Mouse (Mus musculus): Measurements from ENCODE around the gene Dll3. TPM values are rescaled to one million over a fixed set of nuclear protein-coding genes. Genes with fewer than 3 reads are reported as not detected.

Dll3 gene
- 0.50 and 0.68 TPM in 2 replicates for polyA plus RNA-seq (2015; fragmentation: Nextera tagmentation; extraction: Ambion mirVana)

DNA sequence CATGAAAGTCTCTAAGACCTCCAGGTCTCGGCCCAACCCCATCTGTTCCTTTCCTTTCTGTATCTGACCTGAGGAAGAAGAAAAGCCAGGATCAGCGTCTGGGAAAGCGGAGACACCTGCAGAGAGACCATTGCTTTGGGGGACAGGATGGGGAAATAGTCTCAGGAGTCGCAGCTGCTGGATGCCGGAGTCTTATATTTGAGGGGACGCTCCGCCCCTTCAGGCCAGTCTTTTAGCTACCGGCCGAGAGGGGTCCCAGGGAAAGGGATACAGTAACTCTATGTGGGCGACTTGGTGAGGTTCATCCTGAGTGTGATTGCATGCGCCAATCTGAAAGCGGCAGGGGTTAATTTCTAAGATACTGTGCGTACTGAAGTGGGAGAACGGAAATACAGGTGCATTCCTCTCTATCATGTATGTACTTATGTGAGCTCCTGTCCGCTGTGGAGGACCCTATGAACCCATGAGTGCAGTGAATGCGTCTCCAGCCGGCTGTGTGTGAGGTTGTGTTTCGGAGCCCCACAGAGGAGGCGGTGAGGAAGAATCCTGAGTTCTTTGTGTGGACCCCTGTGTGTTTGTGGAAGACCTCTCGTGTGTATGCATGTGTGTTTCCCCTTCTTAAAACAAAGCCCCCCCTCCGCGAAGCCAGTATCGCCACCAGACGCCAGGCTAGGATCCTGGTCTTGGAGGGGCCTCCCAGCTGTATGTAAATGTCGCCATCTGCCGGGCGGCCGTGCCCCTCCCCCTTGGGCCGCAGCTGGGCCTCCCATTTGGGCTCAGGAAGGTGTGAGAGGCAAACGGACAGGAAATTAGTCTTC is at the start of gene Dll3:
Gene Dll3 (minus strand): TSS at position 623 of the 818 bp plus-strand sequence.
- ATAC-seq (ENCODE audit: low FRiP score, low TSS enrichment): peak; percentile 46; the same call in 1 of the 2 replicates
- H3K4me3 ChIP-seq (ENCODE audit: low read length): peak within 1 kb of the TSS; percentile 26
- H3K4me1 ChIP-seq (ENCODE audit: insufficient read depth, low read length): peaks cover 17% of the 10 kb centered on the region
- no peaks in the 10 kb centered on the region for H3K9me3 ChIP-seq (ENCODE audit: low read length)
- peaks cover 21% of the 10 kb centered on the region for H3K36me3 ChIP-seq (ENCODE audit: insufficient read depth, low read length)
- 0 out of 2 replicates have a peak within 1 kb of the TSS, but pooled peaks have one; percentile 22 for H3K9ac ChIP-seq (replicated peaks; ENCODE audit: low read length)
- peaks cover 44% of the 10 kb centered on the region for H3K27me3 ChIP-seq (ENCODE audit: insufficient read depth, low read length)
- no peak within 1 kb of the TSS for H3K27ac ChIP-seq (ENCODE audit: low read length)
- 1% methylated on average over 30 of the region's 30 CpGs for WGBS
- H3K4me2 ChIP-seq (replicated peaks; ENCODE audit: low read depth, low read length): peak within 1 kb of the TSS; percentile 54

DNA sequence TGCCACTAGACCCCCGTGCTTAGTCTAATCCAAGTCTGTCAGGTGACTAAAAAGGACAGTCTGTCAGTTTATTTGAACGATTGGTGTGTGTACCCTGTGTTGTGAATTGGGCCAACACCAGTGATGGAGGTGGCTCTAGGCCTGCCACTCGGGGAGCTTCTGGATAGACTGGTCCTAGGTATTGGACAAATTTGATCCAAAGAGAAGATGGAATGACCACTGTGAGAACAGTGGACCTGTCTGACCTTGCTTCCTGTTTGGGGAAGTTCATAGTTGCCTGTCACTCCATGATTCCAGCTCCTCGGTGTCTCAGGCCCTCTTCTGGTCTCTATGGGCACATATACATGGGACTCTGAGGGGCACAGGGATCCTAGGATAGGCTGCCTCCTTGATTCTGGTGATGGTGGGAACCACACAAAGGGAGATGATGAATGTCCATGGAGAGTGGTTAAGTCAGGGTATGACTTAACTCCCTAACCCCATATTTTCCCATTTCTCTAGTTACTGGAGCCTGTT is 49.7 kb upstream of the Dll3 start:
- peak overlapping the region; percentile 90 for H3K4me2 ChIP-seq (replicated peaks; ENCODE audit: low read depth, low read length)
- no peaks in the 10 kb centered on the region for H3K9me3 ChIP-seq (ENCODE audit: low read length)
- H3K9ac ChIP-seq (replicated peaks; ENCODE audit: low read length): peak overlapping the region; percentile 99
- H3K27ac ChIP-seq (ENCODE audit: low read length): no peak overlapping the region
- H3K4me1 ChIP-seq (ENCODE audit: insufficient read depth, low read length): peaks cover 15% of the 10 kb centered on the region
- H3K36me3 ChIP-seq (ENCODE audit: insufficient read depth, low read length): peaks cover 30% of the 10 kb centered on the region
- H3K4me3 ChIP-seq (ENCODE audit: low read length): peak overlapping the region; percentile 98
- no peak for ATAC-seq (ENCODE audit: low FRiP score, low TSS enrichment)
- 36% methylated on average over 4 of the region's 4 CpGs for WGBS
- no peaks in the 10 kb centered on the region for H3K27me3 ChIP-seq (ENCODE audit: insufficient read depth, low read length)

DNA sequence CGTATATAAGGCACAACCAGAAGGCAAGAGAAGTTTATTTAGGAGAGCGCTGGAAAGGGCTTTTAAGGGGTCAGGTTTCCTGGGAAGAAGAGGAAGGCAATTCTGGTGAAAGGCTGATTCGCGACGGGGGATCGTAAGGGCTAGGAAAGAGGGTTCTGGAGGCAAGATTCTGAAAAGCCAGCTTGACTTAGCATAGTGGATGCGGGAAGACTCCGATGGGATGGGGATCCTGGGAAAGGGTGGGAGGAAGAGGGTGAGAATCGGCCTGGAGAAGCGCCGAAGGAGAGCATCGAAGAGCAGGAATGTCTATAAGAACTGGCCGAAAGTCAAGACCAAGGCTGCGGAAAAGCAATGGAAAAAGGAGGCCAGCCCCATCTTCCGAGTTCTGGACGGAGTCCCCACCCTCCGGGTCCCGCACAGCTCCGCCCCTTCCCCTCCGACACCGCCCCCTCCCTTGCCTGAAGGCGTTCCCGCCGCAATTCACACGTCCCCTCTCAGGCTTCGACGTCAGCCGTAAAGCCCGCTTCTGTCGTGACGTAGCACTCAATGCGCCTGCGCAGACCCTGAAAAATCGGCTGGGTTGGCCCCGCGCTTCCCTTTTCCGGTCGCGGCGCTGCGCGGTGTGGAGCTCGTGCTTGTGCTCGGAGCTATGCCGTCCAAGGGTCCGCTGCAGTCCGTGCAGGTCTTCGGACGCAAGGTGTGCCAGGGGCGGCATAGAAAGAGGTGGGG is 48.3 kb upstream of the Dll3 start, which contains the start of gene Rps16:
Gene Rps16 (plus strand): TSS at position 498 of the 729 bp plus-strand sequence.
- Histone ChIP-seq H3K27ac (ENCODE audit: low read length) (peak within 1 kb of the TSS; percentile 96), H3K9ac (replicated peaks; ENCODE audit: low read length) (peak within 1 kb of the TSS; percentile 99), H3K4me1 (ENCODE audit: insufficient read depth, low read length) (peaks cover 15% of the 10 kb centered on the region), H3K27me3 (ENCODE audit: insufficient read depth, low read length) (no peaks in the 10 kb centered on the region), H3K9me3 (ENCODE audit: low read length) (no peaks in the 10 kb centered on the region), H3K4me3 (ENCODE audit: low read length) (peak within 1 kb of the TSS; percentile 98), H3K36me3 (ENCODE audit: insufficient read depth, low read length) (peaks cover 30% of the 10 kb centered on the region), H3K4me2 (replicated peaks; ENCODE audit: low read depth, low read length) (peak within 1 kb of the TSS; percentile 90)
- peak; percentile 93 for ATAC-seq (ENCODE audit: low FRiP score, low TSS enrichment)
- WGBS: under 1% methylated on average over 50 of the region's 50 CpGs

DNA sequence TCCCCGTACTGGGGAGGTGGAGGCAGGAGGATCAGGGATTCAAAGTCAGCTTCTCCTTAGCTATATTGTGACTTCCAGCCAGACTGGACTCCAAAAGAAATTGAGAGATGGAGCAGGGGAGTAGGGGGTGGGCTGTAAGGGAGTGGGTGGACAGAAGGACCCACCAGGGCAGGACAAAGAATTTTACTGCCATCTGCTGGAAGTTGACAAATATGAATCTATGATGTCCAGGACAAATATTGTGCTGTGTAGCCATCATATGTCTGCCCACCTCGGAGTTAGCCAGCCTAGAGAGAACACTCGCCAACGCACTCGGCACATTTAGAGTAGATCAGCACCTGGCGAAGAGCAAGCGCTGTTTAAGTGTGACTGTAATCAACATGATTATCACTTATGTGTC is 46.6 kb upstream of the Dll3 start:
- WGBS: 83% methylated on average over 7 of the region's 7 CpGs
- H3K4me2 ChIP-seq (replicated peaks; ENCODE audit: low read depth, low read length): no peak overlapping the region
- peaks cover 18% of the 10 kb centered on the region for H3K36me3 ChIP-seq (ENCODE audit: insufficient read depth, low read length)
- no peaks in the 10 kb centered on the region for H3K9me3 ChIP-seq (ENCODE audit: low read length)
- 0 out of 2 replicates have a peak overlapping the region, but pooled peaks have one; percentile 9 for H3K9ac ChIP-seq (replicated peaks; ENCODE audit: low read length)
- no peak overlapping the region for H3K4me3 ChIP-seq (ENCODE audit: low read length)
- H3K27me3 ChIP-seq (ENCODE audit: insufficient read depth, low read length): no peaks in the 10 kb centered on the region
- no peak overlapping the region for H3K27ac ChIP-seq (ENCODE audit: low read length)
- ATAC-seq (ENCODE audit: low FRiP score, low TSS enrichment): no peak
- peaks cover 15% of the 10 kb centered on the region for H3K4me1 ChIP-seq (ENCODE audit: insufficient read depth, low read length)

DNA sequence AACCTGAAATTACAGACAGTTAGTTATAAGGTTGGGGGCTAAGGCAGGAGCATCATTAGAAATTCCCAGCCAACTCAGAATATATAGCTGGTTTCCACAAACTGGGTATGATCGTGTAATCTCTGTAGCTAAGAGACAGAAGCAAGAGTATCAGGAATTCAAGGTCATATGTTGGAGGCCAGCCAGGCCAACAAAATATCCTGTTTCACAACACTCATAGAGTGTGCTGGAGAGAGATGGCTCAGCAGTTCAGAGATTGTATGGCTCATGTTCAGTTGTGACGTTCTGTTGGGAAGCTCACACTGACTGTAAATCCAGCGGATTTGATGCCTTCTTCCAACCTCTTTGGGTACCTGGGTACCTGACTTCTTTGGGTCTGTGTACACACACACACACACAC is 45.7 kb upstream of the Dll3 start:
- H3K4me2 ChIP-seq (replicated peaks; ENCODE audit: low read depth, low read length): no peak overlapping the region
- H3K4me3 ChIP-seq (ENCODE audit: low read length): no peak overlapping the region
- H3K4me1 ChIP-seq (ENCODE audit: insufficient read depth, low read length): peaks cover 15% of the 10 kb centered on the region
- no peak for ATAC-seq (ENCODE audit: low FRiP score, low TSS enrichment)
- H3K27ac ChIP-seq (ENCODE audit: low read length): no peak overlapping the region
- peaks cover 10% of the 10 kb centered on the region; the same call in 1 of the 2 replicates for H3K36me3 ChIP-seq (ENCODE audit: insufficient read depth, low read length)
- 54% methylated on average over 3 of the region's 3 CpGs for WGBS
- no peaks in the 10 kb centered on the region for H3K27me3 ChIP-seq (ENCODE audit: insufficient read depth, low read length)
- H3K9me3 ChIP-seq (ENCODE audit: low read length): no peaks in the 10 kb centered on the region
- H3K9ac ChIP-seq (replicated peaks; ENCODE audit: low read length): no peak overlapping the region

DNA sequence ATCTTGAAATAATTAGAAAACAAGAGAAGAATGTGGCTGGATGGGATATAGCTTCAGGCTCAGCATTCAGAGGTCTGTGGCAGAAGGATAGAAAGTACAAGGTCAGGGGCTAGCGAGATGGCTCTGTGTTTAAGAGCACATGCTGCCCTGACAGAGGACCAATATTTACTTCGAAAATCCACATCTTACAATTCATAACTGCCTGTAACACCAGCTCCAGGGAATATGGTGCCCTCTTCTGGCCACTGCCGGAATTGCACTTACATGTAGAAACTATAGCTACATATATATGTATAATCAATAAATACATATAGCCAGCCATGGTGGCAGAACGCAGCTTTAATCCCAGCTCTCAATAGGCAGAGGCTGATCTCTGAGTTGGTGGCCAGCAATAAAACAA is 42.6 kb upstream of the Dll3 start:
- no peak for ATAC-seq (ENCODE audit: low FRiP score, low TSS enrichment)
- Histone ChIP-seq H3K27ac (ENCODE audit: low read length) (no peak overlapping the region), H3K4me1 (ENCODE audit: insufficient read depth, low read length) (peaks cover 13% of the 10 kb centered on the region), H3K4me3 (ENCODE audit: low read length) (no peak overlapping the region), H3K36me3 (ENCODE audit: insufficient read depth, low read length) (no peaks in the 10 kb centered on the region), H3K27me3 (ENCODE audit: insufficient read depth, low read length) (no peaks in the 10 kb centered on the region), H3K4me2 (replicated peaks; ENCODE audit: low read depth, low read length) (no peak overlapping the region), H3K9me3 (ENCODE audit: low read length) (no peaks in the 10 kb centered on the region), H3K9ac (replicated peaks; ENCODE audit: low read length) (no peak overlapping the region)
- 5% methylated on average over 4 of the region's 4 CpGs for WGBS

DNA sequence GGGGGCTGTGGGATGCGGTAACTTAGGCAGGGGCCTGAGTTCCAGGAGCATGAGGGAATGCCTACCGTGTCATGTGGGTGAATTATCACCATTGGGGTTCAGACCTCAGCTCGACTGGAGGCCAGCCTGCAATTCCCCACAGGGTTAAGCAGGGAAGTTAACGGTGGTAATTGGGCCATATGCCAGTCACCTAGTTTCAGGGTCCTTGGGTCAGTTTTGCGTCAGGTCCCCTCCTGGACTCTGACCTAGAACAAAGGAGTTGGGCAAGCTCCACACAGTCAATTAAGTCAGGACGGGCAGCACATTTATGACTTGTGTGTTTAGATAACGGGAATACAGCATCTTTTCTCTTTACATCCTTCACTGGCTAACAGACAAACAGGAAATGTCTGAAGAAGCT is 39.3 kb upstream of the Dll3 start:
- Histone ChIP-seq H3K4me1 (ENCODE audit: insufficient read depth, low read length) (peaks cover 26% of the 10 kb centered on the region), H3K27ac (ENCODE audit: low read length) (peak overlapping the region; percentile 56), H3K9me3 (ENCODE audit: low read length) (no peaks in the 10 kb centered on the region), H3K4me3 (ENCODE audit: low read length) (no peak overlapping the region), H3K27me3 (ENCODE audit: insufficient read depth, low read length) (no peaks in the 10 kb centered on the region), H3K36me3 (ENCODE audit: insufficient read depth, low read length) (no peaks in the 10 kb centered on the region), H3K4me2 (replicated peaks; ENCODE audit: low read depth, low read length) (0 out of 2 replicates have a peak overlapping the region, but pooled peaks have one; percentile 12), H3K9ac (replicated peaks; ENCODE audit: low read length) (peak overlapping the region; percentile 35; the same call in 1 of the 2 replicates)
- WGBS: 10% methylated on average over 7 of the region's 7 CpGs
- ATAC-seq (ENCODE audit: low FRiP score, low TSS enrichment): no peak

DNA sequence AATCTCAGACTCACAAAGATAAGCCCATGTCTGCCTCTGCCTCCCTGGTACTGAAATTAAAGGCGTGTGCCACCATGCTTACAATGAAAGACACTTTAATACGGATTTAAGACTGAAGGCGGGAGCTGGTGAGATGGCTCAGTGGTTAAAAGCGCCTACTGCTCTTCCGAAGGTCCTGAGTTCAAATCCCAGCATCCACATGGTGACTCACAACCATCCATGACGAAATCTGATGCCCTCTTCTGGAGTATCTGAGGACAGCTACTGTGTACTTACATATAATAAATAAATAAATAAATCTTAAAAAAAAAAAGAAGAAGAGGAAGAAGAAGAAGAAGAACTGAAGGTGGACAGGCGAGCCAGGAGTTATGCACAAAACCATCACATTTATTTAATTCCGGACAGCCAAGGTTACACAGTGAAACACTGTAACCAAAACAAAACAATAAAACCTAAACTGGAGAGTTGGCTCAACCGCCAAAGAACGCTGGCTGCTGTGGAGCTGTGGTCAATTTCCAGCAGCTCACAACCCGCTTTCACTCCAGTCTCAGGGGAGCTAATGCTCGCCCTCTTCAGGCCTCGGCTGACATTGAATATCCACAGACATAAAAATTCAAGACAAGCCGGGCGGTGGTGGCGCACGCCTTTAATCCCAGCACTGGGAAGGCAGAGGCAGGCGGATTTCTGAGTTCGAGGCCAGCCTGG is 37.3 kb upstream of the Dll3 start:
- H3K4me2 ChIP-seq (replicated peaks; ENCODE audit: low read depth, low read length): peak overlapping the region; percentile 93
- ATAC-seq (ENCODE audit: low FRiP score, low TSS enrichment): no peak
- no peaks in the 10 kb centered on the region for H3K27me3 ChIP-seq (ENCODE audit: insufficient read depth, low read length)
- H3K9ac ChIP-seq (replicated peaks; ENCODE audit: low read length): peak overlapping the region; percentile 99
- H3K4me3 ChIP-seq (ENCODE audit: low read length): peak overlapping the region; percentile 100
- 70% methylated on average over 19 of the region's 19 CpGs for WGBS
- H3K4me1 ChIP-seq (ENCODE audit: insufficient read depth, low read length): peaks cover 26% of the 10 kb centered on the region
- H3K9me3 ChIP-seq (ENCODE audit: low read length): no peaks in the 10 kb centered on the region
- H3K36me3 ChIP-seq (ENCODE audit: insufficient read depth, low read length): no peaks in the 10 kb centered on the region
- H3K27ac ChIP-seq (ENCODE audit: low read length): peak overlapping the region; percentile 97
